ENCODE assay signal across 27 mouse cellular contexts in the genomic region with DNA sequence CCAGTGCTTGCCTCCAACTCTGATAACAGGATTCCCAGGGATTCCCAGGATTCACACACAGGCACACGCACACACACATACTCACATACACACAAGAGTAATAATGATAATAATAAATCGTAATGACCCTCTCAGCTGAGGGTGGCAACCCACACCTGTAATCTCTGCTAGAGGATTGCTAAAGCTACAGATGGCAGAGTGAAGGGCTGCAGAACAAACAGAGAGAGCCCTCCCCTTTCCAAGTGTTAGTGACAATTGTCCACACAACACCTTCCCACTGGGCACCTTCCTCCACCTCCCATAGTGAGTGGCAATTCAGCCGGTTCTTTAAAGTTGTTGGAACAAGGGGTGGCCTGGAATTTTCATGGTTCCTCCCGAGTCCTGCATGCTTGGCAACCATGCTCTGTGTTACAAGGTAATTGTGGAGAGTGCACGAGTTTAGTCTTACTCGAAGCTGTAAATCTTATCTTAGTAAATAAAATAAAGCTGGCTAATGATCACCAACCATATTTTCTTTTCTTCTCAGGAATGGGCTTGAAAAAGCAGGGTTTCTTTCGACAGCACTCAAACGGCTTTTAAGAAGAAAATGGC. TPM values are rescaled to one million over a fixed set of nuclear protein-coding genes. Genes with fewer than 3 reads are reported as not detected.
A peak's percentile ranks its signal among the peaks of the same experiment; 100 is the strongest.
DNase-seq lines count a peak whose midpoint lies in the region; ATAC-seq lines count a peak whose summit lies in the region.
"Had no signal": no experiment of that assay in that cellular context is flagged by ENCODE, and none has a peak within 500 bp of the region (broad histone marks: within the 10 kb centered on the region; RNA-seq: fewer than 3 reads in every experiment).

No protein-coding gene starts in this region.

- no peaks in the 10 kb centered on the region for H3K36me3 ChIP-seq in intestine, embryonic 14.5 days (ENCODE audit: control insufficient read depth, insufficient read depth, low read length)
- H3K36me3 ChIP-seq in intestine, embryonic 16.5 days (ENCODE audit: control insufficient read depth, insufficient read depth, low read length) = no peaks in the 10 kb centered on the region
- H3K36me3 ChIP-seq: embryonic facial prominence, embryonic 13.5 days; embryonic facial prominence, embryonic 15.5 days; forebrain, embryonic 10.5 days; forebrain, embryonic 12.5 days; G1E had no signal

- no peaks in the 10 kb centered on the region for H3K4me1 ChIP-seq in intestine, embryonic 14.5 days (replicated peaks; ENCODE audit: control insufficient read depth, insufficient read depth, low read length)
- H3K4me1 ChIP-seq in intestine, embryonic 16.5 days (ENCODE audit: control insufficient read depth, insufficient read depth, low read length) = no peaks in the 10 kb centered on the region
- H3K4me1 ChIP-seq: embryonic facial prominence, embryonic 13.5 days; embryonic facial prominence, embryonic 15.5 days; forebrain, embryonic 10.5 days; forebrain, embryonic 12.5 days had no signal

- 47% methylated on average over 8 of the region's 8 CpGs for WGBS in intestine, embryonic 14.5 days
- WGBS in intestine, embryonic 16.5 days = 38% methylated on average over 8 of the region's 8 CpGs
- 12% methylated on average over 8 of the region's 8 CpGs for WGBS in large intestine, adult 2 months

- H3K9ac ChIP-seq in intestine, embryonic 14.5 days (ENCODE audit: low read length) = no peak overlapping the region
- H3K9ac ChIP-seq in intestine, embryonic 16.5 days (ENCODE audit: low read depth, low read length) = no peak overlapping the region
- H3K9ac ChIP-seq: embryonic facial prominence, embryonic 13.5 days; embryonic facial prominence, embryonic 15.5 days; forebrain, embryonic 12.5 days had no signal

- ATAC-seq in intestine, embryonic 14.5 days (replicated peaks; ENCODE audit: low FRiP score, low TSS enrichment, low read depth) = peak; percentile 81
- peak; percentile 86 for ATAC-seq in intestine, embryonic 16.5 days
- ATAC-seq in megakaryocyte progenitor cell, adult 5-6 weeks (replicated peaks; ENCODE audit: poor library complexity) = no peak
- ATAC-seq: CD4-positive, CD25-positive, alpha-beta regulatory T cell, adult 4 months; forebrain, embryonic 14.5 days; forebrain, embryonic 16.5 days had no signal

- H3K4me2 ChIP-seq in intestine, embryonic 14.5 days (ENCODE audit: low read length) = no peak overlapping the region
- H3K4me2 ChIP-seq in intestine, embryonic 16.5 days (ENCODE audit: low read depth, low read length) = no peak overlapping the region
- H3K4me2 ChIP-seq: embryonic facial prominence, embryonic 13.5 days; embryonic facial prominence, embryonic 15.5 days; forebrain, embryonic 12.5 days had no signal

- peak overlapping the region; percentile 25; the same call in 1 of the 2 replicates for H3K27ac ChIP-seq in intestine, embryonic 14.5 days (ENCODE audit: low read depth)
- peak overlapping the region; percentile 33 for H3K27ac ChIP-seq in intestine, embryonic 16.5 days (ENCODE audit: low read length)
- H3K27ac ChIP-seq: embryonic facial prominence, embryonic 13.5 days; embryonic facial prominence, embryonic 15.5 days; forebrain, embryonic 10.5 days; forebrain, embryonic 12.5 days had no signal

- no peak overlapping the region for H3K4me3 ChIP-seq in intestine, embryonic 14.5 days (ENCODE audit: low read depth, low read length)
- no peak overlapping the region for H3K4me3 ChIP-seq in intestine, embryonic 16.5 days (ENCODE audit: low read length)
- H3K4me3 ChIP-seq: embryonic facial prominence, embryonic 13.5 days; embryonic facial prominence, embryonic 15.5 days; erythroblast, embryonic 14.5 days; forebrain, embryonic 10.5 days; forebrain, embryonic 12.5 days had no signal

- H3K9me3 ChIP-seq in intestine, embryonic 14.5 days (ENCODE audit: control insufficient read depth, low read length) = no peaks in the 10 kb centered on the region
- H3K9me3 ChIP-seq in intestine, embryonic 16.5 days (ENCODE audit: control insufficient read depth, low read length) = no peaks in the 10 kb centered on the region
- H3K9me3 ChIP-seq: embryonic facial prominence, embryonic 13.5 days; embryonic facial prominence, embryonic 15.5 days; forebrain, embryonic 10.5 days; forebrain, embryonic 12.5 days had no signal

- DNase-seq in intestine, embryonic 14.5 days (ENCODE audit: low spot score) = peak; percentile 58
- DNase-seq in large intestine, adult 2 months (ENCODE audit: low read depth, low spot score) = peak; percentile 67
- DNase-seq in kidney, postnatal 36 days = no peak
- DNase-seq: adrenal gland, adult 2 months; adrenal gland, postnatal 10 days; adrenal gland, postnatal 25 days; B cell, adult 2 months; cerebellum, adult 11 months; cerebellum, adult 18-20 months; cerebellum, adult 8-10 months; cerebellum, adult 9-11 months; cerebellum, postnatal 14 days; cerebellum, postnatal 36 days; embryo, embryonic 11 days had no signal

- H3K27me3 ChIP-seq in intestine, embryonic 14.5 days (replicated peaks; ENCODE audit: control insufficient read depth, insufficient read depth, low read length) = no peaks in the 10 kb centered on the region
- no peaks in the 10 kb centered on the region for H3K27me3 ChIP-seq in intestine, embryonic 16.5 days (replicated peaks; ENCODE audit: control insufficient read depth, insufficient read depth, low read length)
- H3K27me3 ChIP-seq: CH12.LX; embryonic facial prominence, embryonic 13.5 days; embryonic facial prominence, embryonic 15.5 days; forebrain, embryonic 12.5 days had no signal

RNA-seq across cellular contexts. Expression of gene Nr5a2, which starts 31.6 kb away (rescaled TPM):
- polyA plus RNA-seq in intestine, embryonic 14.5 days (2014; fragmentation: Nextera tagmentation; extraction: Ambion mirVana) = 7.3 and 10.0 TPM in 2 replicates
- 8.4 and 9.0 TPM in 2 replicates for polyA plus RNA-seq in intestine, embryonic 16.5 days (2015; fragmentation: Nextera tagmentation; extraction: Ambion mirVana)
- 13.6 and 21.0 TPM in 2 replicates for polyA plus RNA-seq in large intestine, adult 2 months (2012; rRNA removed)
- not detected in 2 replicates for total RNA-seq in megakaryocyte progenitor cell, adult 5-6 weeks (2015)
- not detected in 2 replicates for total RNA-seq in megakaryocyte progenitor cell, adult 5-6 weeks (2017)
- total RNA-seq: common myeloid progenitor, adult 5-6 weeks had no signal
- polyA plus RNA-seq: G1E had no signal

Comparison
In these comparisons a context has a peak if more than half of its experiments do, and no peak if none do; other contexts are left out.
1. DNase-seq: peak in intestine, embryonic 14.5 days (single experiment) and large intestine, adult 2 months (single experiment); none in kidney, postnatal 36 days (0 of 2).